Mouse (Mus musculus) limb, embryonic 11.5 days (tissue): ENCODE results near the gene Mif. TPM values are rescaled to one million over a fixed set of nuclear protein-coding genes. Genes with fewer than 3 reads are reported as not detected.

ENCODE experiments used
- ATAC-seq: fragments of 200-750 bp; cut with Nextera tagmentation; 2 replicates; pipeline ENCODE4 v1.8.0; 2017; ENCODE audit warnings: low read depth; ENCODE audit not compliant: insufficient number of reproducible peaks, low FRiP score, low TSS enrichment
- DNase-seq: peaks from one replicate; pipeline ENCODE4 v3.0.0-alpha.2; 2015; ENCODE audit warnings: low spot score
- H3K27ac ChIP-seq: fragments of 300-500 bp; sonication (generic); replicated peaks from 2 replicates; pipeline ENCODE4 v1.5.1; 2014; ENCODE audit warnings: low read depth, mild to moderate bottlenecking, low read length
- H3K27me3 ChIP-seq: fragments of 300-500 bp; sonication (generic); 2 replicates; pipeline ENCODE4 v1.6.1; 2014; ENCODE audit warnings: mild to moderate bottlenecking, low read length, mixed read lengths; ENCODE audit not compliant: control insufficient read depth, insufficient read depth
- H3K36me3 ChIP-seq: fragments of 300-500 bp; sonication (generic); 2 replicates; pipeline ENCODE4 v1.6.1; 2014; ENCODE audit warnings: mild to moderate bottlenecking, low read length, moderate library complexity, mixed read lengths; ENCODE audit not compliant: control insufficient read depth, insufficient read depth
- H3K4me1 ChIP-seq: fragments of 300-500 bp; sonication (generic); 2 replicates; pipeline ENCODE4 v1.6.1; 2014; ENCODE audit warnings: low read length, mixed read lengths; ENCODE audit not compliant: control insufficient read depth, insufficient read depth
- H3K4me2 ChIP-seq: fragments of 300-500 bp; sonication (generic); 2 replicates; pipeline ENCODE4 v1.6.1; 2014; ENCODE audit warnings: low read depth, mild to moderate bottlenecking, moderate library complexity; ENCODE audit not compliant: severe bottlenecking
- H3K4me3 ChIP-seq: fragments of 300-500 bp; sonication (generic); 2 replicates; pipeline ENCODE4 v1.5.1; 2014; ENCODE audit warnings: low read depth, low read length
- H3K9ac ChIP-seq: fragments of 300-500 bp; sonication (generic); 2 replicates; pipeline ENCODE4 v1.6.1; 2014; ENCODE audit warnings: mild to moderate bottlenecking, low read length
- H3K9me3 ChIP-seq: fragments of 300-500 bp; sonication (generic); 2 replicates; pipeline ENCODE4 v1.6.1; 2016; ENCODE audit warnings: low read length; ENCODE audit not compliant: control insufficient read depth
- WGBS: fragments of 180-500 bp; shearing (Covaris S2); extraction: QIAGEN DNeasy Blood & Tissue Kit; methylation state at CpG from one replicate; pipeline ENCODE4 v1.1.7; 2014; 5-methylcytosine and 5-hydroxymethylcytosine counted together
- polyA plus RNA-seq: library from polyadenylated mRNA; unstranded; fragments of >200 nt; fragmentation: Nextera tagmentation; extraction: Ambion mirVana; gene quantifications from 2 replicates; pipeline ENCODE4 v1.2.1, GENCODE M21; 2014

The Mif gene
- polyA plus RNA-seq, 1 experiment from 2014 or later = 2,699 TPM

- DNase-seq (no peak), ATAC-seq (no peak)
- H3K9me3 ChIP-seq = no peaks in the 10 kb centered on the region
- H3K4me3 ChIP-seq = no peak overlapping the region
- H3K9ac ChIP-seq = no peak overlapping the region
- no peak overlapping the region for H3K27ac ChIP-seq
- 94% methylated on average over 5 of the region's 5 CpGs for WGBS
- no peaks in the 10 kb centered on the region for H3K4me1 ChIP-seq
- no peaks in the 10 kb centered on the region for H3K27me3 ChIP-seq
- H3K36me3 ChIP-seq = no peaks in the 10 kb centered on the region
- no peak overlapping the region for H3K4me2 ChIP-seq
Measured at GRCm38 (mm10) chr10:75819882-75820281, 40.2 kb downstream of the Mif start.

- Histone ChIP-seq H3K9me3 (no peaks in the 10 kb centered on the region), H3K4me2 (no peak overlapping the region), H3K27ac (no peak overlapping the region), H3K4me3 (no peak overlapping the region), H3K9ac (no peak overlapping the region), H3K36me3 (no peaks in the 10 kb centered on the region), H3K27me3 (no peaks in the 10 kb centered on the region), H3K4me1 (no peaks in the 10 kb centered on the region)
- ATAC-seq (no peak), DNase-seq (no peak)
- WGBS = 63% methylated on average over 10 of the region's 10 CpGs
Measured at GRCm38 (mm10) chr10:75818641-75819040, 41.4 kb downstream of the Mif start.

Other genes starting within 250 kb of the Mif start
- gene Susd2, start 216.2 kb downstream of the Mif start, polyA plus RNA-seq = 0.98 and 1.4 TPM in 2 replicates
- 28.5 and 30.7 TPM in 2 replicates for gene Cabin1, start 95.9 kb downstream of the Mif start, polyA plus RNA-seq
- gene Ddt, start 86.8 kb downstream of the Mif start, polyA plus RNA-seq = 100.0 and 107 TPM in 2 replicates
- gene Gm20441, start 79.3 kb downstream of the Mif start, polyA plus RNA-seq = 0.41 TPM in 1 of 2 replicates, not detected in the other
- gene Gstt3, start 78.8 kb downstream of the Mif start, polyA plus RNA-seq = 6.4 and 7.9 TPM in 2 replicates
- 4.4 and 5.5 TPM in 2 replicates for gene Gstt1, start 61.7 kb downstream of the Mif start, polyA plus RNA-seq
- not detected in 2 replicates for gene Gstt4, start 37.7 kb downstream of the Mif start, polyA plus RNA-seq
- 7.8 and 9.5 TPM in 2 replicates for gene Gstt2, start 22.8 kb downstream of the Mif start, polyA plus RNA-seq
- gene Derl3, start 33.2 kb upstream of the Mif start, polyA plus RNA-seq = 3.8 and 3.9 TPM in 2 replicates
- 260 and 263 TPM in 2 replicates for gene Smarcb1, start 61.4 kb upstream of the Mif start, polyA plus RNA-seq
- gene Chchd10, start 72.9 kb upstream of the Mif start, polyA plus RNA-seq = 4.5 and 6.2 TPM in 2 replicates
- 66.1 and 75.2 TPM in 2 replicates for gene Mmp11, start 76.3 kb upstream of the Mif start, polyA plus RNA-seq
- 0.31 and 0.35 TPM in 2 replicates for gene Gm867, start 80.4 kb upstream of the Mif start, polyA plus RNA-seq
- gene Vpreb3, start 82.8 kb upstream of the Mif start, polyA plus RNA-seq = 0.33 and 0.60 TPM in 2 replicates
- 0.10 TPM in 1 of 2 replicates, not detected in the other for gene Gm5134, start 94.3 kb upstream of the Mif start, polyA plus RNA-seq
- gene Zfp280b, start 172.4 kb upstream of the Mif start, polyA plus RNA-seq = 42.1 and 44.8 TPM in 2 replicates